Mouse (Mus musculus): ENCODE measurements around the gene Cts6. TPM values are rescaled to one million over a fixed set of nuclear protein-coding genes. Genes with fewer than 3 reads are reported as not detected.
"Not testable (repeated sequence)": the region's sequence is repeated elsewhere in the genome, so short reads cannot be mapped to it uniquely, and the experiment has no call there.

Gene Cts6
- not detected in 2 replicates for polyA plus RNA-seq (2016; fragmentation: Nextera tagmentation; extraction: Ambion mirVana)

DNA sequence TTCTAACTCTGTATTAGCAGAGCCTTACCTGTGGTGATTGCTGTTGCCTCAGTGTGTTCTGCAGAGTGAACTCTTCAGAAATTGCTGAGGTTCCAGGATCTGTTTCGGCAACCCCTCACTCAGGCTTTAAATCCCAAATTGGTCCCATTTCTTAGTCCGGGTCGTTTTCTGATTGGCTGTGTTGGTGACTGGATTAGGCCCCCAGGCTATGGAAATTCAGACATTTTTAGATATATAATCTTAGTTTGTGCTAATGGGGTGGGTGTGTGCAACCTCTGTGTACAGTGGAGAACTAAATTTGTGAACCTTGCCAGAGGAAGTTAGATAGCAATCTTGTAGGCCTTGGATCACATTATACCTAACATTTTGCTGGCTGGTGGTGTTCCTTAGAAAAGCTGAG, at the start of gene Cts6:
Cts6 (minus strand) TSS at position 101 of the 400 bp plus-strand sequence.
- H3K36me3 ChIP-seq = no peaks in the 10 kb centered on the region
- H3K9me3 ChIP-seq = peaks cover 69% of the 10 kb centered on the region
- WGBS = 84% methylated on average over 3 of the region's 3 CpGs
- H3K4me3 ChIP-seq = no peak within 1 kb of the TSS
- no peaks in the 10 kb centered on the region for H3K27me3 ChIP-seq (ENCODE audit: insufficient read depth, poor library complexity, severe bottlenecking)
- H3K4me1 ChIP-seq (replicated peaks) = no peaks in the 10 kb centered on the region
- H3K27ac ChIP-seq = no peak within 1 kb of the TSS
- DNase-seq (ENCODE audit: low spot score) = no peak

DNA sequence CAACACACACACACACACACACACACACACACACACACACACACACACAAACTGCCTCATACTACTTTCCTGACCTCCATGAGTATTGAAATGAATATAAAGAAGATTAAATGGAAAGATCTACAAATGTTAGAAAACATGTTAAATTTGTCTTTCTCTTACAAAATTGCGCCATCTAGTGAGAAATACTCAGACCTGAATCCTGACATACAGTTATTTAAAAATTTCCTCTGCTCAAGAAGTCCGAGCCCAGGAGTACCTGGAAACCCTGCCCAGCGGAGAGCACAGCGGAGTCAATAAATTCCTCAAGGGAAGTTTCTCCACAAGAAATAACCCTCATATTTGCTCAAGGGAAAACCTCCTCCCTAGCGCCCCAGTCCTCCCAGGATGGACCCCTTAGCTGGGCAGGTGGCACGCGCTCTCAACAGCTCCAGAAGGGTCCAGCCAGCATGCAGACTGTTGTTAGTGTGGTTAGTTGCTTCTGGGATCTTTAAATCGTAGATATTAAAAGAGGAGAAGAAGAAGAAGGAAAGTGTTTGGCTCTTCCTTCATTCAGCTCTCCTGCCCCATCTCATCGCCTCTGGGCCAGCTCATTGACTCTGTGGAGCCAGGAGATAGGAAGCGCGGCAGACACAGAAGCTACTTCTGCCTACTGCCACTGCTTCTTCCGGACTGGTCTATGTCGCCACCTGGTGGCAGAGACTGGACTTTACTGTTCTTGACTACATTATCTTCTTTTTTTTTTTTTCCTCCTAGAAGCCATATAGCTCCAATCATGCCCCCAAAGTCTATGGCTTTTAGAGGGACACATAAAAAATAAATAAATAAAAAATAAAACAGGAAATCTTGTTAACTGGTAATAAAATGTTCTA, 38.1 kb upstream of the Cts6 start:
- no peaks in the 10 kb centered on the region for H3K36me3 ChIP-seq
- WGBS = 61% methylated on average over 13 of the region's 13 CpGs
- H3K4me3 ChIP-seq = no peak overlapping the region
- H3K27me3 ChIP-seq (ENCODE audit: insufficient read depth, poor library complexity, severe bottlenecking) = no peaks in the 10 kb centered on the region
- DNase-seq (ENCODE audit: low spot score) = peak; percentile 21
- H3K9me3 ChIP-seq = peaks cover 35% of the 10 kb centered on the region
- H3K27ac ChIP-seq = no peak overlapping the region
- no peaks in the 10 kb centered on the region for H3K4me1 ChIP-seq (replicated peaks)

DNA sequence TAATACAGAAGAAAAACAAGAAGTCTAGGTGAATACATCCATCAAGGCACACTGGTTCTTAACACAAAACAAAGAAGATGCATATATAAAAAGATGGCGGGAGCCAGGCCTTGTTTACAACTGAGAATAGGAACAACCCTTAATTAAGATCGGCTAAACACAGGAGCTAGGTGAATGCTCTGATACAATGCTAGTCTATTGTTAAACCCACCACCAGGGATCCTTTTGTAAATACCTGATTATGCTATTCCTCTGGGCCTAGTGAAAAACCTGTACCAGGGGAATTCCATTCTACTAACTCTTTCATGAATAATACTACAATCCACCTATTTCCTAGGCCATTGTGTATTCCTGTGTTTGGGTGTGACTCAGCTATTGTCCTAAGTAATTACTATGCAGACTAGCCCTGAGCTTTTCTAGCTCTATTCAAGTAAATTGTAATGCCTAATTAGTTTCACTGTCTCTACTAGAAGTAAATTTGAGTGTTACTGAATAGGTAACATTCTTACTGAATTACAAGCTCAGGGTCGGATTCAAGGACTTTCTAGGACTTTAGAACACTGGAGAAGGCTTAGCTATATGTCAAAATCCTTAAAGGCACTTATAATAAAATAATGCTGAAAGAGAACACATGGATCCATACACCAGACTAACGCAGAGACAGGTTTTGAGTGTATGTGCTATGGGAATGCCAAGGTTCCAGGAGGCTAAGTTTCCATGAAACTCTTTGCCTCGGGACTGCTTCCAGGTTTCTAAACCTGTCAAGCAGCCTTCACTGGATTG, 17.9 kb downstream of the Cts6 start:
- not testable (repeated sequence) for H3K4me3 ChIP-seq; DNase-seq (ENCODE audit: low spot score); H3K27me3 ChIP-seq (ENCODE audit: insufficient read depth, poor library complexity, severe bottlenecking); H3K27ac ChIP-seq; H3K36me3 ChIP-seq; H3K4me1 ChIP-seq (replicated peaks)
- 83% methylated on average over 5 of the region's 5 CpGs for WGBS
- peaks cover 28% of the 10 kb centered on the region for H3K9me3 ChIP-seq

DNA sequence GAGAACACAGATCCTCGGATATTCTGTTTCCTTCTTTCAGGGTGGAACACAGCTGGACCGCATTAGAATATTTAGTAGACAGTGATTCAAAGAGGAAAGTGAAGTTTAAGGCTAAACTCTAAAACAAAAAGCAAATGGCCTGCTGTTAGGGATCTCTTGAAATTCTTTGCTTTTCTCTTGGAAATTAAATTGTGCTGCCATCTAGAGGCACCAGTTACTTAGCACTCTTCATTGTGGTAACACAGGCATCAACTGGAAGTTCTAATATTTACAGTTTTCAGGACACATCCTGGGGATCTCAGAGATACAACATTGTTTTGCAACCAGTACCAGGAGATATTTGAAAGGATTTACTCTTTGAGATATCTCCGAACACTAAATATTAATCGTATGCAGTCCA, 38.6 kb downstream of the Cts6 start:
- 84% methylated on average over 4 of the region's 4 CpGs for WGBS
- H3K4me3 ChIP-seq = no peak overlapping the region
- no peaks in the 10 kb centered on the region for H3K4me1 ChIP-seq (replicated peaks)
- DNase-seq (ENCODE audit: low spot score) = no peak
- no peaks in the 10 kb centered on the region for H3K36me3 ChIP-seq
- H3K9me3 ChIP-seq = peaks cover 71% of the 10 kb centered on the region
- H3K27me3 ChIP-seq (ENCODE audit: insufficient read depth, poor library complexity, severe bottlenecking) = no peaks in the 10 kb centered on the region
- no peak overlapping the region for H3K27ac ChIP-seq

DNA sequence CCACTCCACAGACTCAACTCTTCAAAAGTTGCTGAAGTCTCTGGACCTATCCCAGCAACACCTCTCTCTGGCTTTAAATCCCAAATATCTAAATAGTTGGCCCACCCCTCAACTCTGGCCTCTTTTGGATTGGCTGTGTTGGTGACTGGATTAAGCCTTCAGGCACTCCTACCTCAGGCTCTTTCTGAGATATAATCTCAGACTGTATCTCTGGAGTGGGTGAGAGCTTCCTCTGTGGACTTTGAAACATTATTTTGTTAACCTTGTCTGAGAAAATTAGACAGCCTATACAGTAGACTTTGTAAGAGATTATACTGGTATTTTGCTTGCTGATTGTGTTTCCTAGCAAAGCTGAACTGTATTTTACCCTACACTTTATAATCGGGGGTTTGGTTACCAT, 39.1 kb downstream of the Cts6 start, which contains the start of gene Ctsr:
Ctsr (minus strand) TSS at position 101 of the 400 bp plus-strand sequence.
- H3K9me3 ChIP-seq = peaks cover 71% of the 10 kb centered on the region
- H3K4me3 ChIP-seq = no peak within 1 kb of the TSS
- no peaks in the 10 kb centered on the region for H3K4me1 ChIP-seq (replicated peaks)
- no peak for DNase-seq (ENCODE audit: low spot score)
- no peaks in the 10 kb centered on the region for H3K36me3 ChIP-seq
- 76% methylated on average over 1 of the region's 1 CpGs for WGBS
- no peaks in the 10 kb centered on the region for H3K27me3 ChIP-seq (ENCODE audit: insufficient read depth, poor library complexity, severe bottlenecking)
- H3K27ac ChIP-seq = no peak within 1 kb of the TSS

Other genes with a start within 250 kb of the Cts6 start
- gene Ctsj, start 197.5 kb downstream of the Cts6 start, polyA plus RNA-seq (2016; fragmentation: Nextera tagmentation; extraction: Ambion mirVana) = not detected in 2 replicates
- gene Ctsq, start 162.8 kb downstream of the Cts6 start, polyA plus RNA-seq (2016; fragmentation: Nextera tagmentation; extraction: Ambion mirVana) = not detected in 2 replicates
- not detected in 2 replicates for gene Ctsr, start 39.2 kb downstream of the Cts6 start, polyA plus RNA-seq (2016; fragmentation: Nextera tagmentation; extraction: Ambion mirVana)
- not detected in 2 replicates for gene Cts8, start 51.9 kb upstream of the Cts6 start, polyA plus RNA-seq (2016; fragmentation: Nextera tagmentation; extraction: Ambion mirVana)
- not detected in 2 replicates for gene Gm49398, start 85.4 kb upstream of the Cts6 start, polyA plus RNA-seq (2016; fragmentation: Nextera tagmentation; extraction: Ambion mirVana)
- not detected in 2 replicates for gene Cts7, start 154.8 kb upstream of the Cts6 start, polyA plus RNA-seq (2016; fragmentation: Nextera tagmentation; extraction: Ambion mirVana)

Data from hindbrain, embryonic 10.5 days (tissue).